Mouse (Mus musculus): Measurements from ENCODE around the gene Arl10.
"Not testable (repeated sequence)": the region's sequence is repeated elsewhere in the genome, so short reads cannot be mapped to it uniquely, and the experiment has no call there.

The Arl10 gene

GRCm38 (mm10) chr13:54582860-54583259 lies 8.0 kb downstream of the Arl10 start:
- in situ Hi-C loops (cut with MboI): no loop called here

DNA sequence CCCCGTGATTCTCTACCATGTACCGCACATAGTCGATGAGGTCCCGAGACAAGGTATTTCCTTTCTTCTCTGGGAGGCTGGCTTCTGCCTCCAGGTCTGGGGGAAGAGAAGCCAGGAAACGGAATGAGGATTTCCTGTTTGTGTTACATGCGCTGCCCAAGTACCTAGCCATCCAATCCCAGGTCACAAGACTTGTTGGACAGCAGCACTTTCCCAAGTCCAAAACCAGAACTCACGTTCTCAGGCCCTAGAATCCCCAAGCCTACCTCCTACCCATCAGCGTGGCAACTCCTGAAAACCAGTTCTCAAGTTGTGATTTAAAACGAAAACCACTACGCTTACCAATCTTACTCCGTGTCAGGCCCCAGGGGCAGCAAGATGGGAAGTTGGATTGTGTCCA lies 11.0 kb downstream of the Arl10 start:
- in situ Hi-C loops (cut with MboI): no loop called here

- in situ Hi-C loops (cut with MboI): no loop called here
Observed at GRCm38 (mm10) chr13:54589414-54589995, 14.7 kb downstream of the Arl10 start.

GRCm38 (mm10) chr13:54589996-54590951 lies 15.5 kb downstream of the Arl10 start, which contains the start of the genes Nop16 and Higd2a:
TSS of gene Nop16 (minus strand) at chr13:54590090.
TSS of gene Higd2a (plus strand) at chr13:54590207.
- in situ Hi-C loops (cut with MboI): no loop called here

DNA sequence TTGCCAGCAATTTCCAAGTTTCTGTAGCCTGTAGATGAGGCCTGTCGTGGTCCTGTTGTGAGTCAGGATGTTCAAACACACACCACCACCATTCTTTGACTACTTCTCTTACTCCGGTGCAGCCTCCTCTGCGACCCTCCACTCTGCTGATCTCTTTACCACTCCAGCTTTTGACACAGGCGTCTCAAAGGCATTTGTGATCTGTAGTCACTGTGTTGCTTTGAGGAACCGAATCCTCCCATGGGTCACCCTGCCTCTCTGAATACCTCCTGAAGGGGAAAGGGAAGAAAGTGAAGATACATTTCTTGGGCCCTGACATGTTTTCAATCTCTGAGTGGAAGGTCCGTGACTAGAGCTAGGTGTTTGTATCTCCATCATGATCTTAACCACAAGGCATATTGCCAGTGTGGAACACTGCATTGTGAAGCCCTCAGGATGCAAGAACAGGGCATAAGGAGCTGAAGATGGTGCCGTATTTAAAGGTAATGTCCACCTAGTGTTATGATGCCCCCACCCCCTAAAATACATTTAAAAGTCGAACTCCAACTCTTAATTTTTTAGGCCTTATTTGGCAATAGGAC lies 17.1 kb downstream of the Arl10 start:
- in situ Hi-C loops (cut with MboI): no loop called here

- in situ Hi-C loops (cut with MboI): no loop called here
Observed at GRCm38 (mm10) chr13:54593617-54594016, 18.8 kb downstream of the Arl10 start.

- in situ Hi-C loops (cut with MboI): no loop called here
Observed at GRCm38 (mm10) chr13:54596107-54596690, 21.4 kb downstream of the Arl10 start.

DNA sequence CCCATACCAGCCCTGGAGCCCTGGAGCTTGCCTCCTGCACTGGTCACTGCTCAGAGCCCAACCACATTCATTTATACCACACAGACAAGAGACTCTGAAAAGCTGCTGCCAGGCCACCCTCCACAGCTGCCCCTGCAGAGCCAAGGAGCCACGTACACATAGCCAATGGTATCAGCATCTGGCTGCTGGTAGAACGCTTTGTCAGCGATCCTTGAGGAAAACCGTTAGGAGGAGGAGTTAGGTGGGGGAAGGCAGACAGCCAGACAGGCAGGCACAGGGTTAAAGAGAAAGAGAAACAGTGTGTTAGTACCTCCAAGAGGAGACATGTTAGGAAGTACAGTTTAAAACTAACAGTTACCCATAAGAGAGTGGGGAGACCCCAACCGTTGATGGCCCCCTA lies 22.1 kb downstream of the Arl10 start:
- in situ Hi-C loops (cut with MboI): no loop called here

DNA sequence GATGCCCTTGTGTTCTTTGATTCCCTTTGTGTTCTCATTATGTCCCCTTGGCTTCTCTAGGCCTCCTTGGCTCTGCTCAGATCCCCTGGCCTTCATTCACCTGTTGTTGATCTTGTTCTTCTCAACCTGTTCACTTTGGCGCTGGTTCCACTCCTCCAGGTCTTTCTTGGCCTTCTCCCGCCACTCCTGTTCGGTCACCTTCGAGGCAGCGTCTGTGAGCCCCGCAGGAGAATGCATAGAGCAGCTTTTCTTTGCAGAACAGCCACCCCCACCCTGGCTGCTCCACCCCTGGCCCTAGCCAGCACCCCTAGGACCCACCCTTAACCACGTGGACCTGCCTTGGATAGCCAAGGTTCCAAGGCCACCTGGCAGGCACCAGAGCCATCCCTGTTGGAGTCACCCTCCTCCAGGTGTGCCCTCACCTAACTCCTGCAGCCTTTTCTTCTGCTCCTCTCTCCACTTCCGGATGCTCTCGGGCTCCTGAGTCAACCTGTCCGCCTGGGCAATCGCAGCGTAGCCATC lies 23.9 kb downstream of the Arl10 start:
- in situ Hi-C loops (cut with MboI): no loop called here

GRCm38 (mm10) chr13:54602639-54603111 lies 27.9 kb downstream of the Arl10 start:
- in situ Hi-C loops (cut with MboI): no loop called here

DNA sequence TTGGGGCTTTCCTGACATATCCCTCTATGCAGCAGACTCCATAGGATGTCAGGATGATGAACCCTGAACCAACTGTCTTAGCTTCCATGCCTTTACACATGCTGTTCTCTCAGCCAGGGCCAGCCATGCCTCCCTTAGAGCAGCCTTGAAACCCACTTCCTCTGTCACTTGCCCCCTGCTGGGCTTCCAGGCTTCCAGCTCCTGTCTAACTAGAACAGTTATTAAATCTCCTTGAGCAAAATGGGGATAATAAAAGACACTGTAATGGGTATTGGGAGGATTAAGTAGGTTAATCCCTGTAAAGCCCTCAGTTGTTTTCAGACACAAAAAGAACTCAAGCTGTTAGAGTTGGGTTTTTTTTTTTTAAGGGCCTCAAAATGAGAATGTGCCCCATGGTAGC lies 28.7 kb downstream of the Arl10 start:
- in situ Hi-C loops (cut with MboI): no loop called here

DNA sequence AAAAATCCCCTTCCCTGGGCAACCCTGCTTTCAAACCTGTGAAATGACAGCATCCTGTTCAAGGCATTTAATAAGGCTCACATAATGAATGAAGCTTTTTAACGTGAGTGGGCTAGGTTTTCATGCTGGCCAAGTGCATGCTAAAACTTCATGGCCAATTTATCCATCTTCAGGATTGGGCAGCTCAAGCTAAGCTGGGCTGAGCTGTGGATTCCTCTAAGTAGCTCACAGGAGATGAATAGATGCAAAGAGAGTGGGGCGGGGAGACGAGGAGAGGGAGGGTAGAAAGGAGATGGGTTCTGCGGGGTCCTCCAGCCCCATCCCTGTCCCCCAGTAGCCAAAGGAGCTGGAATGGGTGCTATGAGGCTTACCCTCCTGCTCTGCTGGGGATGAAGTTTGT lies 29.4 kb downstream of the Arl10 start:
- in situ Hi-C loops (cut with MboI): no loop called here

- in situ Hi-C loops (cut with MboI): no loop called here
Observed at GRCm38 (mm10) chr13:54605426-54605825, 30.6 kb downstream of the Arl10 start.

- in situ Hi-C loops (cut with MboI): no loop called here
Observed at GRCm38 (mm10) chr13:54607204-54607603, 32.4 kb downstream of the Arl10 start.

DNA sequence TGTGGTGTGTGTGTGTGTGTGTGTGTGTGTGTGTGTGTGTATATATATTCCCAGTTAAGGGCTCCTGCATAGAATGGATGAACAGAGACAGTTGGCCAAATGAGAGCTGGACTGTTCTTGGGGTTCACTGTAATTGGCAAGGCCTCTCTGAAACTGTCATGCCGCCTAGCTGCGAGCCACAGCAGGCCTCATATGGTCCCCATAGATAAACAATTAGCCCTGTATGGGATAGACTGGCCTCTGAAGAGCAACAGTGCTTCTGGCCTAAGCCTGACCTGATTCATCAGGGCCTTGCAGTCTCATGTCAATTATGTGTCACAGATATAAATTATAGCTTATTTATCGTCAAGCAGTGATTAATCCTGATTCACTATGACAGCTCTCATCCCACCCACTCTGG lies 33.2 kb downstream of the Arl10 start:
- in situ Hi-C loops (cut with MboI): no loop called here

- in situ Hi-C loops (cut with MboI): no loop called here
Observed at GRCm38 (mm10) chr13:54608666-54609065, 33.9 kb downstream of the Arl10 start.

- in situ Hi-C loops (cut with MboI): no loop called here
Observed at GRCm38 (mm10) chr13:54609301-54609700, 34.5 kb downstream of the Arl10 start.

GRCm38 (mm10) chr13:54610613-54610971 lies 35.8 kb downstream of the Arl10 start:
- in situ Hi-C loops (cut with MboI): no loop called here

GRCm38 (mm10) chr13:54610972-54611754 lies 36.3 kb downstream of the Arl10 start, which contains the start of gene Cltb:
TSS of gene Cltb (minus strand) at chr13:54611344.
- in situ Hi-C loops (cut with MboI): no loop called here

- in situ Hi-C loops (cut with MboI): not testable (repeated sequence)
Observed at GRCm38 (mm10) chr13:54613141-54613540, 38.3 kb downstream of the Arl10 start.

GRCm38 (mm10) chr13:54616307-54616706 lies 41.5 kb downstream of the Arl10 start:
- in situ Hi-C loops (cut with MboI): no loop called here
